Mouse (Mus musculus): ENCODE results near the gene Abcc2.

The Abcc2 gene

GRCm38 (mm10) chr19:43777308-43777707 is 4.7 kb upstream of the Abcc2 start:
- DNase-seq (ENCODE audit: low spot score in 2 of 2): no peak

- DNase-seq (ENCODE audit: low spot score in 2 of 2): no peak
Observed at GRCm38 (mm10) chr19:43780391-43780790, 1.6 kb upstream of the Abcc2 start.

GRCm38 (mm10) chr19:43784761-43785160 is 2.8 kb downstream of the Abcc2 start:
- DNase-seq (ENCODE audit: low spot score in 2 of 2): no peak

GRCm38 (mm10) chr19:43786249-43787026 is 4.4 kb downstream of the Abcc2 start:
- DNase-seq (ENCODE audit: low spot score in 2 of 2): no peak

- DNase-seq (ENCODE audit: low spot score in 2 of 2): no peak
Observed at GRCm38 (mm10) chr19:43789817-43790216, 7.8 kb downstream of the Abcc2 start.

- DNase-seq (ENCODE audit: low spot score in 2 of 2): no peak
Observed at GRCm38 (mm10) chr19:43792537-43792936, 10.5 kb downstream of the Abcc2 start.

- no peak for DNase-seq (ENCODE audit: low spot score in 2 of 2)
Observed at GRCm38 (mm10) chr19:43793951-43794350, 12.0 kb downstream of the Abcc2 start.

- DNase-seq (ENCODE audit: low spot score in 2 of 2): no peak
Observed at GRCm38 (mm10) chr19:43795511-43795910, 13.5 kb downstream of the Abcc2 start.

- DNase-seq (ENCODE audit: low spot score in 2 of 2): no peak
Observed at GRCm38 (mm10) chr19:43797216-43797615, 15.2 kb downstream of the Abcc2 start.

GRCm38 (mm10) chr19:43801427-43802051 is 19.5 kb downstream of the Abcc2 start:
- DNase-seq (ENCODE audit: low spot score in 2 of 2): no peak

- no peak for DNase-seq (ENCODE audit: low spot score in 2 of 2)
Observed at GRCm38 (mm10) chr19:43803866-43804265, 21.9 kb downstream of the Abcc2 start.

- DNase-seq (ENCODE audit: low spot score in 2 of 2): no peak
Observed at GRCm38 (mm10) chr19:43809331-43809730, 27.3 kb downstream of the Abcc2 start.

- no peak for DNase-seq (ENCODE audit: low spot score in 2 of 2)
Observed at GRCm38 (mm10) chr19:43811419-43811818, 29.4 kb downstream of the Abcc2 start.

- DNase-seq (ENCODE audit: low spot score in 2 of 2): no peak
Observed at GRCm38 (mm10) chr19:43813315-43813714, 31.3 kb downstream of the Abcc2 start.

- DNase-seq (ENCODE audit: low spot score in 2 of 2): no peak
Observed at GRCm38 (mm10) chr19:43815661-43816414, 33.8 kb downstream of the Abcc2 start.

- no peak for DNase-seq (ENCODE audit: low spot score in 2 of 2)
Observed at GRCm38 (mm10) chr19:43826855-43827254, 44.9 kb downstream of the Abcc2 start.

- DNase-seq (ENCODE audit: low spot score in 2 of 2): peak in 1 of 2 experiments; percentile 48
Observed at GRCm38 (mm10) chr19:43832425-43833069, 50.6 kb downstream of the Abcc2 start.

- no peak for DNase-seq (ENCODE audit: low spot score in 2 of 2)
Observed at GRCm38 (mm10) chr19:43843184-43843583, 61.2 kb downstream of the Abcc2 start.

GRCm38 (mm10) chr19:43845331-43845908 is 63.4 kb downstream of the Abcc2 start:
- DNase-seq (ENCODE audit: low spot score in 2 of 2): no peak

GRCm38 (mm10) chr19:43847056-43847455 is 65.1 kb downstream of the Abcc2 start:
- no peak for DNase-seq (ENCODE audit: low spot score in 2 of 2)

- DNase-seq (ENCODE audit: low spot score in 2 of 2): no peak
Observed at GRCm38 (mm10) chr19:43847966-43848365, 66.0 kb downstream of the Abcc2 start.

- no peak for DNase-seq (ENCODE audit: low spot score in 2 of 2)
Observed at GRCm38 (mm10) chr19:43850026-43850425, 68.0 kb downstream of the Abcc2 start.

All from spleen, postnatal 14 days (tissue).